Mouse (Mus musculus) right cerebral cortex, postnatal 36 days (tissue): ENCODE results near the gene Zfp871.

Experiments
- DNase-seq, 2 experiments: peaks; one replicate each; pipeline ENCODE4 v3.0.0; 2022; ENCODE audit warnings: low spot score in 2 of 2, mixed read lengths in 1 of 2

The Zfp871 gene

DNA sequence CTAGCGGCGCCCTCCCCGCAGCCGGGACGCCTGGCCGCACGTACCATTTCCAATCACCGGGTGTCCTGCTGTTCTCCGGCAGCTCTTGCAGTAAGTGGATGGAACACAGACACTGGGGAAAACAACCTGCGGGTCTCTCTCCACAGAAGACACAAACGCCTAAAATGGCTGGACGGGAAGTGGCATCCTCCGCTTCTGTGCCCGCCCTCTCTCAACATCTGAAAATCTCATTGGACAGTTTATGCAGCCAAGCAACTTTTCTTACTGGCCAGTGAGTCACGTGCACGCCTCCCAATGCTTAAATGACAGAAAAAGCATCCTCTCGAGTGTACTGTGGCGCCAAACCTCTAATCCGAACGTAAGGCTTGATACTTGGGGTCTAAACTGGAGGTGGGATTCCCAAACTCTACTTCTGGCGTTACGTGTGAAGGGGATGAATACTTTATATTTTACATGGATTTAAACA is at the start of gene Zfp871:
Gene Zfp871, minus strand, starts transcription at position 194 of the 466 bp plus-strand sequence.
- peak; percentile 88 to 94 for DNase-seq

DNA sequence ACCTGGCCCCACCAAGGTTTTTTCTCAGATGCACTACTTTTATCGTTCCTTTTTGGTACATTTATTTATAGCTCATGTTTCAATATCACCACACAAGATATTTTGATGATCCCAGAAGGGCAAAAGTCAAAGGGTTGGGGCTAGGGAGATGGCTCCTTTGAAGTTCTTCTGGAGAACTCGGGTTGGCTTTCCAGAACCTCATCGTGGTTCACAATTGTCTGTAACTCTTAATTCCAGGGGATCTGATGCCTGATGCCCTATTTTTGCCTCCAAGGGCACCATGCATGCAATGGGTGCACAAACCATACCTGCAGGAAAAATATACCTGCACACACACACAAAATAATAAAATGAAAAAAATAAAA is 42.3 kb upstream of the Zfp871 start:
- no peak for DNase-seq

DNA sequence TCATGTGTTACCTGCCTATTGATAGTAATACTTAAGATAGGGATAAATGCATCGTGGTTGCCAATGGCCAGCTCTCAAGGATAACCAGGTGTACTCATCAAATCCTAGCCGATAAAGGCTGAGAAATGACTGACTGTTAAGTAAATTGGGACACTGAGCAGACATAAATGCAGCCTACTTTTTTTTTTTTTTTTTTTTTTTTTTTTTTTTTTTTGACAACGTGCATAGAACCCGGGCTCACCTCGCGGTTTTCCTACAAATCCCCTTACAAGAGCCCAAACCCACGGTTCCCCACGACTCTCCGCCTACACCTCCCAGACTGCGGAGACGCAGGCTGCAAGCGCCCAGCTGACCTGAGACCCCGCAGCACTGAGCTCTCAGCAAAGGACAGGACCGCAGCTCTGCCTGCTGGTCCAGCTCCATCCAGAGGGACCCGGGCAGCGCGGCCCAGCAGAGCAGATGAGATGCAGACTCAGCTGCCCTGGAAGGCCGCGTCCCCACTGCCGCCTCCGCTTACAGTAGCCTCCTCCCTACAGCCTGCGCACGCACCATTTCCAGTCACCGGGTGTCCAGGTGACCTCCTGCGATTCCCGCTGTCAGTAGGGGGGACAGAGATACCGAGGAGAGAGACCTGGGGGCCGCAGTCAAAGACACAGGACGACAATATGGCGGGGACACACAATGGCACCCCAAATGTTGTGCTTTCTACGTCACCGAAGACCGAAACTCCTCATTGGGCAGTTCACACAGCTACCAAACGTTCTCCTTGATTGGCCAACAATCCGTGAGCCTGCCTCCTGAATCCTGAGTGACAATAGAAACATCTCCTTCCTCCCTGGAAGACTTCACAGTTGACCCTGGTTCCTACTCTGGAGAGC is 41.7 kb upstream of the Zfp871 start, which contains the start of gene Zfp799:
Gene Zfp799, minus strand, starts transcription at position 722 of the 878 bp plus-strand sequence.
- DNase-seq: peak; percentile 78 to 86

DNA sequence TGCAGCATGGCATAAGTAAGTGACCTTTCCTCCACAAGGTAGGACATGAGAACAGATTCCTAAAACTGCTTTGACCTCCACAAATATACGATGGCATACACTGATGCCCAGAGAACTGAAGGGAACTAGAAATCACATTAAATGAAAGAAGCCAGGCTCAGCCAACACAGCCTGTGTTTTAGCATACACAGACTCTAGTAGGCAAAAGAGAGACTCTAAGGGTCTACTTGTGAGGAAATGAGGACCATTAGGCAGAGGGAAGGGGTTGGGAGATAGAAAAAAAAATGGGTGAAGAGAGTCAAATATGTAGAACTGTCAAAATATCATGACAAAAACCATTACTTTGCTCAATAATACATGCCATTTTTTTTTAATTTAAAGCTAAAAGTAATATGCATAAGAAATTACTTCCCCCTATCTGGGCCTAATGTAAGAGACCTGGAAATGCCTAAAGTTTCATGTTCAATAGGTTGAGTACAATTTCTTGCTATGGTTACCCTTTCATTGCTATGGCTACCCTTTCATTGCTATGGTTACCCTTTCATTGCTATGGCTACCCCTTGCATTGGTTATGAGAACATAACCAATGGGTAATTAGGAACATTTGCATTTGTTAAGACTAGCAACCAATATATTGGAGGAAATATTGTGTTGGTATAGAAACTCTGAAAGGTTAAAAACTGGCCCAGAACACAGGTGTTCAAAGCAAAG is 28.1 kb upstream of the Zfp871 start:
- DNase-seq: no peak

DNA sequence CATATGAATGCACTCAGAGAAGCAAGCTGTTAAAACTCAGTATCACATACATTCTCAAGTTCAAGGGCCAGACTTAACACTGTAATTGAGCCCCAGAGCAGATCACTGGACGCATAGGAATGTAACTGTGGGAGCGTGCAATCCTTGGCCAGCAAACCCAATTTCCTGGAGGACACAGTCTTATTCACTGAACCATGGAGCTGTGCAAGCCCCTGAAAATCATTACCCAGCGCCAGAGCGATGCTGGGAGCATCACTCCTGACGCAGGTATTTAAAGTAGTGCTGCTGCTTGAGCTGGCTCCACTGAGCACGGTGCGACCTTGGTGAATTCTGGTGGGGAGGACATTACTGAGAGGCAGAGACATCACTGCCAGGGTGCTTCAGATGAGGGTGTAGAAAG is 26.0 kb upstream of the Zfp871 start:
- DNase-seq: no peak

DNA sequence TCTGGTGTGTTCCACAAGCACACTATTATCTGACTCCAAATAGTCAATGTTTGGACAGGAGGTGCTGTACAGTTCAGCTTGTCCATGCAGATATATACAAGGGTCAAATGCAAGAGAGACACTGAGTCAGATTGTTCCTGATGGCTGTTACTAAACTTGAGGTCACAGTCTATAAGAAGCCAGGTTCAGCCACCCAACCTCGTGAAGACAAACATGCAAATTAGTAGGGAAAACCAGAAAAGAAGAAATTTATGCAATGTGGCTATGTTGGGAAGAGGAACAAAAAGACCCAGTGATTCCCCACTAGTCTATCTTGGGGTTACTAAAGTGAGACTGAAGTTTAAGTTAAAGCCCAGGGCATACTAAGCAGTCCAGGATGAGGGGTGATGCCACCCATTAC is 22.6 kb upstream of the Zfp871 start:
- no peak for DNase-seq

DNA sequence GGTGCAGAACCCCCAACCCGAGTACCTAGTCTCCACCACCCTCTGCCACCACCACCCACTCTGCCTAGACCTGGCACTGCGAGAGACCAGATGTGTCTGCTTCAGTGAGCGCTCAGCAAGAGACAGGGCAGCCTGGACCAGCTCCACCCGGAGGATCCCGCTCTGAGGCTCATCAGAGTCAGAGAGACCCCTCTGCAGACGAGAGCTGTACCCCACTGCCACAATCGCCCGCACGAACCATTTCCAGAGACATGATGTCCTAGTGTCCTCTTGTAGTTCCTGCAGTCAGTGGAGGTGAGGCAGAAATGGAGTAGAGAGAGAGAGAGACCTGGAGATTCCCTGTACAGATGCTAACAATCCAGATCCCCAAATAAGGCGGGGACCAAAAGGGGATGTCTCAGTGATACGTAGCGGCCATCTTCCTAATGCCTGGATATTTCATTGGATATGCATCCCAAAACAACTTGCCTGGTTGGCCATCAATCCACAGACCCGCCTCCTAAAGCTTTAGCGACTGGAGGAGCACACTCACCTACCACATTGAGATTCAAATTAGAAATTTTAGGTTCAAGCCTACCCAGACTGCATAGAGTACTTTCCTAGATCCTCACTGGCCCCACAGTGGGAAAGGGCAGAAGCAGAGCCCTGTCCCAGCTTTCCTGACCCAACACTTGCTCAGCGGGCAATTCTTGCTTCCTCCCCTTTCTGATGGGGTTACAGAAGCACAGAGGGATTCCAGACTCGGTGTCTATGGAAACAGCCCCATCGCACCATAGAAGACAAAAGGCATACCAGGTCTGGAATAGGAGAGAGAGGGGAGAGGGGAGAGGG is 21.7 kb upstream of the Zfp871 start, which contains the start of gene Zfp811:
Gene Zfp811, minus strand, starts transcription at position 388 of the 831 bp plus-strand sequence.
- peak; percentile 32 to 56 for DNase-seq

DNA sequence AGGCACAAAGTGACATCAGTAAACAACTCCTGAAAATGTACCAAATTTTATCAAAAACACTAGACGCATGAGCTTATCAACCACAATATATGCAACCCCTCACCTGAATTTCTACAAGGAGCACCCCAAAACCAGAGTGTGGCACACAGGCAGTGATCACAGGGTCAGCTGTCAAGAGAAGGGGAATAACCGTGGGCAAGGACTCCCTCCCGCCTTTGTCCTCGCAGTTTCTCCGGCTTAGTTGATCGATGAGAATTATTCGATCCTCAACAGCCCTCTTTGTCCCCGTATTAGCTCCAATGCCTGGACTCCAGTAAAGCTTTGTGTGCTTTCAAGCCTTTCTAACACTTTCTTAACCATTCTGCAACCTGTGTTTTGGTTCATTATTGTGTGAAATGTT is 20.8 kb upstream of the Zfp871 start:
- no peak for DNase-seq

DNA sequence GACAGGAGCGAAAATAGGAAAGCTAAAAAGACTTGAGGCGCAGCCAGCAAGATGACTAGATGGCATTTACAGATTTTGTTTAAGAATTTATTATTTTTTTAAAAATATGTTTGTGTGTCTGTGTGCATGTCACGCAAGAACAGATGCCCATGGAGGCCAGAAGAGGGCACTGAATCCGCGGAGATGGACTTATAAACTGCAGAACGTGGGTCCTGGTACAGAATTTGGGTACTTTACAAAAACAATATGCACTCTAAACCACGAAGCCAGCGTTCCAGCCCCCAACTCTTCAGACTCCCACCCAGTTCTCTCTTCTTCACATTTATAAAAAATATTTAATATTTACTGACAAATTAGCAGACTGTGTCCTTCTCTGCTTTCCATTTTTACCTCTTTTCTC is 1.2 kb upstream of the Zfp871 start:
- no peak for DNase-seq

DNA sequence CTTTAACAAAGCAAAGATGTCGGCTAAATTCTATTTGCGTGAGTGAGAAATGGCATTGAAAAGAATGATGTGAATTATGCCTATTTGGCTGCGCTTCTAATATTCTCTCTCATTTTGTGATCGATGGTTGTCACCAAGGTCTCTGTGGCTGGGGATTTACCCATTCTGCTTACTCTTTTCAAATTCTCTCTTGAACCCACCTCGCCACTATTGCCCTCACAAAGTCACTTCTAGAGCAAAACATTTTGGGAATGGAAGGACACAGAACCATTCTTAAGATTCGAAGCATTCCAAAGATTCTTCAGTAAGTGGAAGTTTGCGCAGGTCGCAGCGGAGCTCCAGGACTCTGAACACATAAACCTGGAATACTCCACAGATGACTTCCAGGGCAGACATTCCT is 489 bp upstream of the Zfp871 start:
- no peak for DNase-seq

DNA sequence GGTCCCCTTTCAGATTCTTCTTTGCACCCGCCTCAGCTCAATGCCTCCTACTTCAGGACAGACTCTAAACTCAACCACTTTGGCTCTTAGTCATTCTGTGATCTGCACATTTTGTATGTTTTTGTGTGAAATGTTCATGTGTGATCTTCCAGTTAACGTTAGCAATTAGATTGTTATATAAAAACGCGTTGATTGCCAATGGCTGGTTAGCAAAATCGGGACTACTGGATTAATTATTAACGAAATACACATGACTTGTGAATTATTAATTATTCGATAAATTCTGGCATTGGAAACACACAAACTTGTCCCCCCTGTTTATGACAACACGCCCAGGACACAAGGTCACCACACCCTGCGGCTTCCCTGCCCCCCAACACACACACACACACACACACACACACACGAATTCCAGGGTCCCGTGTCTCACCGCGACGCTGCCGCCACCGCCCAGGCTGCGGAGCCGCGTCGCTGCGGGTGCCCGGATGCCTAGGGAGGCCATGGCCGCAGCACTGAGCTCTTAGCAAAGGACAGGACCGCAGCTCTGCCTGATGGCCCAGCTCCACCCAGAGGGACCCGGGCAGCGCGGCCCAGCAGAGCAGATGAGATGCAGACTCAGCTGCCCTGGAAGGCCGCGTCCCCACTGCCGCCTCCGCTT is 522 bp downstream of the Zfp871 start:
- peak in 1 of 2 experiments; percentile 23 for DNase-seq

DNA sequence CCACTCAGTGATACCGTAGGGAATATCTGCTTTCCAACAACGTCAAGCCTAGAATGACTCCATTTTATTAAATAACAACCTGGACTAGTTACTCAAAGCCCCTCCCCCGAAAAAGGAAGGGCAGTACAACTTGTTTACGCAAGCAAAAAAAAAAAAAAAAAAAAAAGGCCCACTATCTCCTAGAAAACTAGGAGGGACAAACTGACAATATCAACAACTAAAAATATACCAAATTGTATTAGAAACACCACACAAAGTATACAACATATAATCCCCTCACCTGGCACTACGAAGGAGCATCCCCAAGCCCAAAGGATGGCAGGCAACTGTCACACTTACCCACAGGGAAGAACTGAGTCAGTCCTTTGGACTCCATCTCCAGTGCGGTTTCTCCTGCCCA is 1.1 kb downstream of the Zfp871 start:
- DNase-seq: no peak

DNA sequence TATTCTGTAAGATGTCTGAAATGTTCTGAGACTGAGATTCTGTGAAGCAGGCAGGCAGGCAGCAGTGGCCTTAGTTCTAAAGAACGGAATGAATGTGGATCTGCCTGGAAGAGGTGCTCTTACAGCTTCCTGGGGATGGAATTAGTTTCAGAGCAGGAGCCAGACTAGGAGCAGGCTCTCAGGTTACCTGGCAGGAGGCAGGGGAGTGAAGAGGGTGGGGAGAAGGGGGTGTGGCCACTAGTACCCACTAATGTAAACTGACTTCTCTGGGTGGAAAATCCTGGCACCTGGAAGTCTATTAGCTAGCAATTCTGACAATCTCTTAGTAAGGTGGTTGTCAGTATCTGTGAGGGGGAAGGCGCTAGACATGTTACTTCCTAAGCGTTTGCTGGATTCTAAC is 2.4 kb downstream of the Zfp871 start:
- DNase-seq: no peak

DNA sequence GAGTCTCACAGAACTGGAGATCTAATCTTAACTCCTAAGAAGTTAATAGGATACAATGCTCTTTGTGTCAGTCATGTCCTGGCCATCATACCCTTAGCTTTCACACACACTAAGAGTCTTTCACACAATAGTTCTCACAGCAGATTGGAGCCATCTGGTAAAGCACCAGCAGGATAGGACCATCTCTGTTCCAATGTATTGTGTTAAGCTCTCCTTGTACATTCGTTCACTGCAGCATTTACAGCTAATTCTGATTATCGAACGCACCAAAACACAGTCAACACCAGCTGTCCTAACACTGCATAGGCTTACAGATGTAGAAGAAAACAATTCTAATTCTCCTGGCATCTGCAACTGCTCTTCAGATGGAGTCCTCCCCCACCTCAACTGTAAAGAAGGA is 10.5 kb downstream of the Zfp871 start:
- DNase-seq: no peak

DNA sequence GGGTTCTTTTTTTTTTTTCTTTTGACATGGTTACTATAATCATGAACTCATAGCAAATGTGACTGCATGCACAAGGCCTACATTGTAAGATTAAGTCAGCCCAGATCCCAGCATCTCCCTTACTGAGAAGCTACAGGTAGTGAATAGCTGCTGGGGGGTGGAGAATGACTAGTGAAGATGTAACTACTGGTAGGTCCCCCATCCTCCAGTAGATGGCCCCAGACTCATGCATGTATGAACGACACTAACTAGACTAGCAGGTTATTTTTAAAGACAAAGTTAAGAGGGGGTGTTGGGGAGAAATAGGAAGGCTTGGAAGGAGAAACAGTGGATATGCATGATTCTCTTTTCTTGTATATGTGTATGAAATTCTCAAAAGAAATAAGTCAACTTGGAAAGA is 16.9 kb downstream of the Zfp871 start:
- DNase-seq: no peak

DNA sequence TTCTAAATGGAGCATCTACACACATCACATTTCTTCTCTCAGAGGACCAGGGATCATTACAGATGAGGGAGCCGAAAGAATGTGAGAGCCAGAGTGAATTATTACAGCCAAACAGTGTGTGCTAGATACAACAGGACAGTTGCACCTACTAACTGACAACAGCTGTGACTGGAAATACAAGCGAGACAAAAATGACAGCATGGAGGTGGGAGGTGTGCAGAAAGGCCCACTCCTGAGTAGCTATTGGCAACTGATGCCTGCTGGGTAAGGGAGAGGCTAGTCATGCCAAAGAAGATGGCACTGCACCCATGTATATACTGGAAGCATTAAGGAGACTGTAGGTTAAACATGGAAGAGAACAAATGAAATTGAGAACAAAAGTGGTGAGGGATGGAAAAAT is 21.7 kb downstream of the Zfp871 start:
- peak; percentile 16 to 27 for DNase-seq

DNA sequence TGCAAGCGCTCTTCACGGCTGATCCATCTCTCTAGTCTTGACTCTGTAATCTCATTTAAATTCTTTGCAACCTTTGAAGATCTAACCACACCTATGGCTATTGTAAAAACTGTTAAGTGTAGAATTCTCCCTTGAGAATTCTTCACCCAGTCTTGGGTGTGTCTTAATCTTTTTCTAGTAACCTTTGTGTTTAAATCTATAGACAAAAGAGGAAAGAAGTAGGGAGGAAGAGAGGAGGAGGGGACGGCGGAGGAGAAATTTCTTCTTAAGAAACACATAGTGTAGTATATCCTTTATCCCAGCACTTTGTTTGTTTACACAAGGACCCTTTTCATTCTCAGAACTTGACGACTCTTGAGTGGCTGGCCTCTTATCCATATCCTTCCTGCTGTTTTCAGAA is 30.8 kb downstream of the Zfp871 start:
- no peak for DNase-seq

DNA sequence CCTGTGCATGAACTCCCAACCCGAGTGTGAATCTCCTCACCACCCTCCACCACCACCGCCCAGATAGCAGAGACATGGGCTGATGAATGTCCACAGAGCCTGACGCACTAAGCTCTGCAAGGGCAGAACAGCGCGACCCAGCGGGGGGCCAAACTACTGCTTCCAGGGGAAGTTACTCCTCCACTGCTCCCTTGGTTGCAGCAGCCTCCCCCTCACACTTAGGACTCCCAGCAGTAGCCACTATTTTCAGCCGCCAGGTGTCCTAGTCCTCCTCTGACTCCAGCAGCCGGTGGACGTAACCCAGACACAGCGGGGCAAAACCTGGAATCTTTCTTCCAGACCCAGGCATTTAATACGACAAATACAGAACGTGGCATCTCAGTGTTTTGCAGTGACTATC is 34.5 kb downstream of the Zfp871 start:
- DNase-seq: no peak

DNA sequence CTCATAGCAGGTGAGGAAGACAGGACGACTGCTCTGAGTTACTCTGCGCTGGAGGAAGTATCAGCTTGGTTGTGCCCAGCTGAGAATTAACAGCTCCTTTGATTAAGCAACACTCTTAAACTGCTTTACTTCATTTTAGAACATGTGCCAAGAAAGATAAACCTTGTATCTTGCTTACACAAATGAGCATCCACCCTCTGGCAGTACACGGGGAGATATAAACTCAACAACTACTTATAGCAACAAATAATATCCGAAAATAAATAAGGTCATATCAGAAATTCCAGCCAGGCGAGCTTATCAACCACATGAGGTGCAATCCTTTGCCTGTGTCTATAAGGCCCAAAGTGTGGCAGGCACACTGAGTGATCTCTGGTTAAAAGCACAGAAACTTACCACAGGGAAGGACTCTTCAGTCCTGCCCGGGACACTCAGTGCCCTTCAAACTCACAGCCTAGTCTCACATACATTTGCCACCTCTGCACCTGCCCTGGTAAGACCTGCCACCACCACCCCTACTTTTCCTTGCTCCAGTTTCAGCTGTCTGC is 35.2 kb downstream of the Zfp871 start:
- no peak for DNase-seq

DNA sequence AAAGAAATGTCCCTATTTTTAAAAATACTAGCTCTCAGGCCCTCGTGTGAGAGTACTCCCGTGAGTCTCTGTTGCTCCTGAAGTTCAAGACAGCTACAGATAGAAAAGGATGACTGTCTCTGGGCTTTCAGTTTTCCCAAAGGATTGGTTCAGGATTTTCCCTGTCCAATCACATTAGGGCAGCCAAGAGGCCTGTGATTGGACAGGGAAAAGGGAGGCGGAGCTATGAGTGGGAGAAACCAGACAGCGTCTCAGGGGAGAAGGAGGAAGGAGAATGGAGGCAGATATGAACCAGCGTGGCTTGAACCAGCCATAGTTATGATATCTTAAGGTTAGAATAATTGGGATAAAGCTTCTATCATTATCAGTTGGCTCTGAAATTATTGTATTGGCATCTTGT is 37.5 kb downstream of the Zfp871 start:
- no peak for DNase-seq

DNA sequence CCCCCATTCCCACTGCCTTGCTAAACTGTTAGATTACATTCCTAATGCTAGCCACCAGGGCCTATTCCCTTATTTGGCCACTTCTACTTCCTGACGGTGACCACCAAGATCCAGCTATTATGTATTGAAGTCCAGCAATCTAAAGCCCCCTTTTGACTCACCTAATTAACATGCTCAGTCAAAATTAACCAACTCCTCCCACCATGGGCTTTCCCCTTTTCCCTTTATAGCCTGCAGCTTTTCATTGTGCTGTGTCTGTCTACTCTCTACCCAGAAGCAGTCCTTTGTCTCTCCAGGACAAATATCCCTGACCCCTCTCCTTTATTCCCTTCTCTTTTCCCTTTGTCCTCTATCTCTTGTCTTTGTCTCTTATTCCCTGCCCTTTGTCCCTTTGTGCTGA is 47.0 kb downstream of the Zfp871 start:
- no peak for DNase-seq
